Mouse (Mus musculus) kidney, postnatal 4 days (tissue): Measurements from ENCODE around the gene Hsd11b2.
A peak's percentile ranks its signal among the peaks of the same experiment; 100 is the strongest.

Experiments
- DNase-seq, 2 experiments: peaks; one replicate each; pipeline ENCODE4 v3.0.0; 2021; ENCODE audit warnings: mixed read lengths in 2 of 2

The Hsd11b2 gene

DNA sequence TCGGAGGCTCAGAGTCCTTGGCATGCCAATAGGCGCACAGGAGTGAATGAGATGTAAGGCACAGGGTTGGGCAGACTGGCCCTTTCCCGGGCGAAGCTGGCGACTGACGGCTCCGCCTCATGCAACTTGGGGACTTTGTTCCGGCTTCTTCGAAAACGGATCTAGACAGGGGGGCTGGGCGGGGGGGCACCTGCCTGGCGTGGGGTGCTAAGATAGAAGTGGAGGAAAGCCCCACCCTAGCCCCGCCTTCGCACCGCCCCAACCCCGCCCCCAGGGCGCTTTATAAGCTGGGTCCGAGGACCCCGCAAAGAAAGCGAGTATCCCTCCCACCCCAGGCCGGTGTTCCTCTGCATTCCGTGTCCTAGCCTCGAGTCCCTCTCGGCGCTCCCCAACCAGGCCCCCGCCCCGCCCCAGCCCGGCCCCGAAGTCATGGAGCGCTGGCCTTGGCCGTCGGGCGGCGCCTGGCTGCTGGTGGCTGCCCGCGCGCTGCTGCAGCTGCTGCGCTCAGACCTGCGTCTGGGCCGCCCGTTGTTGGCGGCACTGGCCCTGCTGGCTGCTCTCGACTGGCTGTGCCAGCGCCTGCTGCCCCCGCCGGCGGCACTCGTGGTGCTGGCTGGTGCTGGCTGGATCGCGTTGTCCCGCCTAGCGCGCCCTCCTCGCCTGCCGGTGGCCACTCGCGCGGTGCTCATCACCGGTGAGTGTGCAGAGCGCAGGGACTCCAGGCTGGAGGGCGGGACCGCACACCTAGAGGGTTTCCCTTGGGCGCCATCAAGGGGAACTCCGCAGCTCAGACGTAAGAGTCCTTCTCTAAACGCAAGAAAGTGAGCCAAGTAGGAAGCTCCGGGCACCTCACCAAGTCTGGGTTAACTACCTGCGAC lies at the start of gene Hsd11b2:
TSS of gene Hsd11b2 (plus strand) at position 320 of the 878 bp plus-strand sequence.
- peak; percentile 70 to 78 for DNase-seq

DNA sequence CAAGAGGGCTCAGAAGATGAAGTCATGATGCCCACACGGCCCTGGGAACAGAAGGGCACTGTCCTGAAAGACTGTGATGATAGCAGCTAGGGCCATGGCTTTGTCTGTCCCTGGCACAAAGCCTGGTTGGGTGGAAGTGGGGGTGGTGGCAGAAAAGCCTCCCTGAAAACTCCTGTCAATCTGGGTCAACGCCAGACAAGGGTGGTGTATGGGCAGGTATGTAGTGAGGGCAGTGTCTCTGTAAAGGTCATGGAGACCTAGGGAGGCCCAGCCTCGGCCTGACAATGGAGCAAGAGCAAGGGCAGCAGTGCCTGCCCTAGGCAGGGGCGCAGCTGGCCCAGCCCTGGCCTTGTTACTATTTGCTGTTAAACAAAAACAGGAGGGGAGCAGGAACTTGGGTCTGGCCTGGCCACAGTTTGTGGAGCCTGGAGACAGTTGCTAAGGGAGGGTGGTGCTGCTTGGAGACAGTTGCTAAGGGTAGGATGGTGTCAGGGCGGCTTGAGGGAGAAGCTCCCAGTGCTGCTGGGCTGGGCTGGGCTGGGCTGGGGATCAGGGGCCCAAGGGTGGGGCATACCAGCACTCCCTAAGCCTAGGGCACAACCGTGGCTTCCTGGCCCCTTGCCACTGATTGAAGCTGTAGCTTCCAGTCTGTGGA lies 49.4 kb upstream of the Hsd11b2 start:
- no peak for DNase-seq

- no peak for DNase-seq
These were observed 48.7 kb upstream of the Hsd11b2 start for GRCm38 (mm10) chr8:105469816-105470215.

DNA sequence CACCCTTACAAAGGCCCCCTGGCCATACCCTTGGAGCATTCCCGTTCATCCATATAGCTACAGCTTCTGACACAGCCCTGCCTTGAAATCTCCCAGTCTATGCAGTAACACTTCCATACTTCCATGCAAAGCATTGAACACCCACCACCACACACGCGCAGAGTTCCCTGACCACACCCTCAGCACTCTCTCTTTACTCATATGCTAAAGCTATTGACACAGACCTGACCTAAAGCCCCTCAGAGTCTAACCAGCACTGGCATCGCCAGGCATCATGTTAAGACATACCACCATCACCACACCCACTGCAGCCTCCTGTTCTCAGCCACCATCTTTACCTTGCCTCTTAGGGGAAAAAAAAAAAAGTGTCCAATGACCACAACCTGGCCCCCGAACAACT lies 48.3 kb upstream of the Hsd11b2 start:
- DNase-seq, result no peak

- DNase-seq, result no peak
These were observed 47.8 kb upstream of the Hsd11b2 start for GRCm38 (mm10) chr8:105470681-105471313.

DNA sequence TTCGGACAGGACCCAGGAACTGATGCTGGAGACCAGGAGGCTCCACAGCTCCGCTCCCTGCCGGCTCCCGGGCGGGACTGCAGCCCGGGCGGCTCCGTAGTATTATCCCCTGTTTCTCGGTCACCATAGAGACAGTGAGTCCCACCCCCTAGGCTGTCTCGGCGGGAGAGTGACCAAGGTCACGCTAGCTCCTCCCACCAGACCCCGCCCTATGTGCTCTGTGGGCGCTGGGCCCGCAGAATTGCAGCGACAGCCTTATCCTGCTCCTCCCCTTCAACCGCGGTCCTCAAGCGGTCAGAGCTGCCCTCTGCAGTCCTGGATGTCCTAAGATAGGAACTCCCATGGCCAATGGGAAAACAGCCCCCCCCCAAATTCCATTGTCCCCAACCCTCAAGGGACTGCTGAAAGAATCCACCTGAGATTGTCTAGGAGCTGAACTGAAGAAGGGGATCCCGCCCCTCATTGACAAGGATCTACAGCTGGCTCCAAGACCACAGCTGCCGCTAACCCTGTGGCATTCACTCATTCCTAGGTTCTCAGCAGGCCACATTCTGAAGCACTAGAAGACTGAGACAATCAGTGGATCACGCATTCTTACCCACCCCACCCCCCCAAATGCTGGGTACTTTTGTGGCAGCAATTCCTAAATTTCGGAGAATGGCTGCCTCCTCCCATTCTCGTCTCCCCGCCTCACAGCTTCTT lies 47.1 kb upstream of the Hsd11b2 start, which contains the start of gene Tppp3:
TSS of gene Tppp3 (minus strand) at position 213 of the 702 bp plus-strand sequence.
- DNase-seq, result peak; percentile 97

DNA sequence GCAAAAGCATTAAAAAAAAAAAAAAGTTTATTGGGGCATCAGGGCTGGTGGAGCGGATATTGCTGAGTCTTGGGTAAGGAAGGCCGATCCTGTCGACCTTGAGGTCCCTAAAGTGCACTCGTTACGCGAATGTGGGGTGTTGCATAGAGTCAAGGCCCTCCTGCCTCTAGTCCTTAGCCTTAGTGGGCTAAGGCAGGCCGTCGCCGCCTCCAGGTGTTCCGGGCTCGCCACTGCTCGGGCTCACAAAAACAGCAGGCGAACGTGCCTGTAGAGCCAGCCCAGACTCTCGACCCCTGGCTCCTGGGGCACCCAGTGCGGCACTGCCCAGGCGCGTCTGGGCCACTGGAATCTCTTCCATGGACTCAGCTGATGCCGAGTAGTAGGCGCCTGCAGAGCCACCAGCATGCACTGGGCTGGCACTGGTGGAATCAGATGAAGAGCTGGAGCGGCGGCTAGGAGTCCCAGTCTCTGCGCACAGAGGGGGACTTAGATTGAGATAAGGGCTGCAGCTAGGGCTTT lies 46.1 kb upstream of the Hsd11b2 start:
- DNase-seq, result no peak

- DNase-seq, result no peak
These were observed 45.6 kb upstream of the Hsd11b2 start for GRCm38 (mm10) chr8:105472983-105473382.

GRCm38 (mm10) chr8:105473816-105474606 lies 44.5 kb upstream of the Hsd11b2 start:
- peak; percentile 67 to 79 for DNase-seq

DNA sequence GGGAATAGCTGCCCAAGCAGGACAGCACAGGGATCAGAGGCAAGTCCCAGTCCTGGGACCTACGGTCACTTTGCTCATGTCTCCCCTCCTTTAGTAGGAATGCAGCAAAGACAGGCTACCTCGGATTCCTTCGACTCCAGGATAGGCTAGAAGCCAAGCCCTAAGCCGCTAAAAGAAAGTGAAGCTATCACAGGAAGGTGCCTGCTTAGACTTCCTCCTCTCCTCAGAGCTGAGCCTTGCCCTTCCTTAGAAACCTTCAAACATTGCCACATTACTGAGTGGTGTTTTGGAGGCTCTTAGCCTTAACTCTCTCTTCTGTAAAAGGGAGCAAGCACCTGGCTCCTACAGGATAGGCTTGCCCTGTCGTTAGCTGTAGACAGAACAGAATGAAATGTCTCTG lies 43.9 kb upstream of the Hsd11b2 start:
- DNase-seq, result no peak

DNA sequence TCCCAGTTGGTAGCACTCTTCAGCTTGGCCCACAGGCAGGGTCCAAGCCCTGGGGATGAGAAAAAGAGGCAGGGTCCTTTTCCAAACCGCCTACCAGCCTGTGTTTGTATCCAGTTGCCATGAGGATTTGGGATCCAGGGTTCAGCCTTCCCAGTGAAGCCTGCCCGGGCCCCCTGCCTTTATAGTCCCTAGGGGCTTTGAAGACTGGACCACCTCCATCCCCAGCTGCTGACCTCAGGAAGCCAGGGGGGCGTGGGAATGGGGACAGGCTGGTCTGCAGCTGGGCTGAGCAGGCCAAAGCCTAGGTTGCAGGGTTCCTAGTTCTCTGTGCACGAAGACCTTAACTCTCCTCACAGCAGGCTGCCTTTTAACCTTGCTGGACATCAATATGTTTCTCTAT lies 43.3 kb upstream of the Hsd11b2 start:
- DNase-seq, result peak in 1 of 2 experiments; percentile 53

GRCm38 (mm10) chr8:105475742-105476141 lies 42.8 kb upstream of the Hsd11b2 start:
- DNase-seq, result no peak

GRCm38 (mm10) chr8:105476161-105476560 lies 42.4 kb upstream of the Hsd11b2 start:
- no peak for DNase-seq

DNA sequence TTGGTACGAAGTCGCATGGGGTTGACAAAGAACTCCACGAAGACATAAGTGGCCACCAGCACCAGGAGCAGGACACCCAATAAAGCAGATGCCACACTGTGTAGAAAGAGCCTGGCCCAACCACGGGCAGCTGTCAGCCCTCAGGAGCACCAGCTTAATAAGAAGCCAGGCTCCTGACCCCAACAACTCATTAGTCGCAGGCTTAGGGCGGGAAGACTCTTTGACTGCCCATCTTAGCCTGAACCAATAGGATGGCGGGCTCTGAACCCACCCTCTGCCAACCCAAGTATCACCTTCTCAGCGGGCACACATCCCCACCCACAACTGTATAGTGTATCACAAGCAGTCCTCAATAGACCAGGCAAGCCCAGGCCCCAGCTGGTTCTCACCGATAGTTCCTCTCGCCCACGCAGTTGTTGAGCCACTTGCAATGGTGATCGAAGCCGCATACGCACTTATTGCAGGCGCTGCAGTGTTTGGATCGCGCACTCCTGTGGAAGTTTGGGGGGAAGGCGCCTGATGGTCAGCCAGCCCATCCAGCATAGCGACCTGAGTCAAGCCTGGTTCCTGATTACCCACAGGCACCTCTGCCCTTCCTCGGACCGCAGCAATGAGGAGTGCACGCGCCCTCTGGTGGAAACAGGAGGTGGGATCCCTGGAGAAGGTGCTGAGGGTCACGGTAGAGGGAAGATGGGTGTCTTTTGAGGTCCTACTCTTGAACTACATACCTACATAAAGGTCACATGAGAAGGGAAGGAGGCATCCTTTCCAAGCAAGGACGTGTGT lies 41.7 kb upstream of the Hsd11b2 start:
- DNase-seq, result peak; percentile 80 to 85

GRCm38 (mm10) chr8:105477792-105478191 lies 40.8 kb upstream of the Hsd11b2 start:
- DNase-seq, result no peak

DNA sequence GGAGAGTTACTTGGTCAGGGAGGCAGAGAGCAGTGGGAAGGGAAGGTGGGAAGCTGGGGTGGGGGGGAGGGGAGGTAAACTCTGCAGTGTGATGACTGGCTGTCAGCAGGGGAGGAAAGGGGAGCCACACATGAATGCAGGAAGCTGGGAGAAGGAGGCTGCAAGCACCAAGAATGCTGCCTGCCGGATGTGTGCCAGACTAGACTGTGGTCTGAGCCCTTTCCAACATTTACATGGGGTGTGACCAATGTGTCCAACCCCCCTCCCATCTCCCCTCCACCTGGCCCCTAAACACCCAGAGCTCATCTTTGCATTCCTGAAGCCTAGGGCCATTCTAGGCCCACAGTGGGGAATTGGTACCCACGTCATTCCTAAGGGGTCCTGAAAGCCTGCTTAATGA lies 37.5 kb upstream of the Hsd11b2 start:
- no peak for DNase-seq

DNA sequence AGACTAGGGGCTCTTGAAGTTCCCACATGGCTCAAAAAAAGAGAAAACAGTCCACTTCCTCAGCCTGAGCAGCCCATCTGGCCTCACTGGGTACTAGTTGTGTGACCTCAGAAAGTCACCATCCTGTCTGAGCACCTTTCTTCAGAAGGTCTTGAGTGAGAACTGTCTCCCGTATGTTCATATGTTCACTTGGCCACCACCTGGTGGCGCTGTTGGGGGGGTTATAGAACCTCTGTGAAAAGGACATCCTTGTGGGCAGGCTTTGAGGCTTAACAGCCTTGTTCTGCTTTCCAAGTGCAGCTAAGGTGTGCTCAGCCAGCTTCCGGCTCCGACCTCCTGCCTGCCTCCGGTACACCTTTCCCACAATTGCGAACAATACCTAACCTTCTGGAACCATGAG lies 37.1 kb upstream of the Hsd11b2 start:
- peak; percentile 65 to 74 for DNase-seq

- no peak for DNase-seq
These were observed 36.4 kb upstream of the Hsd11b2 start for GRCm38 (mm10) chr8:105482123-105482522.

DNA sequence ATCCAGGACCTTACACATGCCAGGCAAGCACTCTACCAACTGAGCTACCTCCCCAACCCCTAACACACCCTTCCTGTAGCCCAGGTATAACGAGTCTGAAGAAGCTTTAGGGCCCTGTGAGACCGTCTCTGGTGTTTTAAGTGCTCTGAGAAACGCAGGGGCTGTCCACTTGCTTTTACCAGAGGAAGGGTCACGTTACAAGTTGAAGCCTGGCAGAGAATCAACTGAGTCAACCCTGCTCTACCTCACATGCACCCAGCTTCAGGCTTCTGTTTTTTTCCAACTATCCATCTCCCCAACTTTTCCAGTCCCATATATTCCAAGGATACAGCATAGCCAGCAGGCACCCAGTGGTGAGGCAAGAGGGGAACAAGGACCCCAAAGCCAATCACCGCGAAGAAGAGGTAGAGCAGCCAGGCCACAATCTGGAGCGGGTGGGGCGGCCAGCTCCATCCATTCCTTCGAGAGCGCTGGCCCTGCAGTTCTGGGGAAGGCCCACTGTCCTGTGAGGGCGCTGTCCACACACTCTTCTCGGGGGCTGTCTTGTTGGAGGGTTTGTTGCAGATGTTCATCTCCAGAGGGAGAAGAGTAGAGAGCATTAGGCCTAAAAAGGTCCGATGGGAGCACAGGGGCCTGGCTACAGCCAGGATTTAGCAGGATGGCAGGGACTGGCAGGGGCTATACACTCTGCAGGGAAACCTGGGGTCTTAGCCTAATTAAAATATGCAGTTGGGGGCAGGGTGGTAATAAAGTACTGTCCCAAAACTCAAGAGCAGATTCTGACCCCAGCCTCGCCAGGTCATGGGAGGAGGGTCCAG lies 35.1 kb upstream of the Hsd11b2 start:
- DNase-seq, result peak; percentile 78 to 84

DNA sequence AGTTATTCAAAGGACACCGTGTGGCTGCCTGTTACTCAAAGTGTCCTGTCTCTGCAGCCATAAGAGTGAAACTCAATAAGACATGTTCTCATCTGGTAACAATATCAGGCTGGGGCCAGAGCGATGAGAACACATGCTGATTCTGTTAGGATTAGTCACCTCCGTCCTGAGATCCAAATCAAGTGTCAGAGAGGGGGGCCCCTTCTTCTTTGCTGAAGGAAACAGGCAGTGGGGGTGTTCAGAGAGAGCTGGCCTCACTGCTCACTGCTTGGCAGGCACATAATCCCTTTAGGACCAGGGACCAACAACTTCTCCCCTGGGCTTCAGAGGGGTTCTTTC lies 34.6 kb upstream of the Hsd11b2 start:
- no peak for DNase-seq
